Mouse (Mus musculus) neutrophil, adult 65 days (primary cell): Measurements from ENCODE around the gene Abcc2. TPM values are rescaled to one million over a fixed set of nuclear protein-coding genes. Genes with fewer than 3 reads are reported as not detected.

Experiments
- total RNA-seq: library from RNA; stranded (reverse); gene quantifications from 2 replicates; pipeline ENCODE4 v1.2.4, GENCODE M21; 2023

Abcc2 gene
- 0.54 and 0.66 TPM in 2 replicates for total RNA-seq

GRCm38 (mm10) chr19:43781980-43782379 lies at the start of gene Abcc2:
TSS of gene Abcc2 (plus strand) at chr19:43782192.

GRCm38 (mm10) chr19:43752489-43753225 lies 29.3 kb upstream of the Abcc2 start, which contains the start of the genes Cutc and Cox15:
TSS of gene Cutc (plus strand) at chr19:43752996.
TSS of gene Cox15 (minus strand) at chr19:43753000.

Other genes starting within 250 kb of the Abcc2 start
- gene Nkx2-3, start 169.9 kb upstream of the Abcc2 start, total RNA-seq = not detected in 2 replicates
- gene Slc25a28, start 107.3 kb upstream of the Abcc2 start, total RNA-seq = 51.7 and 53.3 TPM in 2 replicates
- 26.7 and 32.6 TPM in 2 replicates for gene Entpd7, start 92.5 kb upstream of the Abcc2 start, total RNA-seq
- gene Cutc, start 29.2 kb upstream of the Abcc2 start, total RNA-seq = 5.2 and 6.4 TPM in 2 replicates
- gene Cox15, start 29.2 kb upstream of the Abcc2 start, total RNA-seq = 8.6 and 20.5 TPM in 2 replicates
- gene Dnmbp, start 158.0 kb downstream of the Abcc2 start, total RNA-seq = 19.9 and 26.2 TPM in 2 replicates
- gene Cpn1, start 204.4 kb downstream of the Abcc2 start, total RNA-seq = not detected in 2 replicates
- gene Cyp2c23, start 247.0 kb downstream of the Abcc2 start, total RNA-seq = not detected in 2 replicates